8 mouse cellular contexts compared by ENCODE assay signal in the genomic region with DNA sequence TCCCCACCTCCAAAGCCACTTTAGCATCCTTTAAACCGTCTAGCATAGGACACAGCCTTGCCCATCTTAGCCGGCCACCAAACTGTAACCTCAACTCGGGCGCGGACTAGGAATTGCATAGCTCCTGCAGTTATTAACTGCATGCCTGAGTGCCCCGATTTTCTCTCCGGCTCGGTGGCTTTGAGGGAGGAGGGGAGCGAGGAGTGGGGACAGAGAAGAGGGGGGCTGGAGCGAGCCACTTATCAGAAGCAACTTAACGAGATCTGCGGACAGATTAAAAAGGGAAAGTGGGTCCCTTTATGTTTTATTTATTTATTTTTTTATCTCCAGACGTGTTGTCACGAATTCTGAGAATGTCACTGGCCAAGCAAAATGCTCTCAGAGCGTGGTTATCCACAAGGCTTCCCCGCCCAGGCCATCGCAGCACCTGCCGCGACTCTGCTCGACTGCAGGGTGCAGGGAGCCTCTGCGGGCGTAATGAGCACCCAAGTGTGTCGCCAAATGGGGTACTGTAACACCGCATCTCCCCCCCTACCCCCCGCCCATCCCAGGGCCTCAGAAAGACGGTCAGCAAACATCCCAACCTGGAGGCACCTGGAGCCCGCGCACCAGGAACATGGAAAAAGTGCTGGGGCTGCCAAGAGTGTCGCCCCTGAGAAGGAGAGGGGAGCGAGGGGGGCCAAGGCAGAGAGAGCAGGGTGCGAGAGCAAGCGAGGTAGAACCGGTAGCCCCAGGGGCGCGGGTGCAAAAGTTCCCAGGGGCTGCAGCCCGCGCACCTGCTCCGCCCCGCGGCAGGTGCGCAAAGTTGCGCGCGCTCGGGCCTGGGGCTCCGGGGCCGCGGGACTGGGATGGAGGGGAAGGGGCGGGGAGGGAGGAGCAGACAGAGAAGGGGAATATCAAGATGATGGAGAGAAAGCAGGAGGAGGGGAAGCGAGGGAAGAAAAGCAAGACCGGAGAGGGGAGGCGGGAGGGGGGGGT. TPM values are rescaled to one million over a fixed set of nuclear protein-coding genes. Genes with fewer than 3 reads are reported as not detected.
DNase-seq lines count a peak whose midpoint lies in the region; ATAC-seq and TF ChIP-seq lines count a peak whose summit lies in the region.

No protein-coding gene starts in this region.

- H3K9ac ChIP-seq in intestine, embryonic 16.5 days (ENCODE audit: low read depth, low read length): peak overlapping the region; percentile 80
- H3K9ac ChIP-seq in neural tube, embryonic 12.5 days: peak overlapping the region; percentile 89

- no peak for TF ChIP-seq POLR2A in thymus, adult 2 months (IDR thresholded peaks at IDR 0.05; ENCODE audit: control insufficient read depth, extremely low read depth, insufficient read depth, low read length, poor library complexity)

- H3K27me3 ChIP-seq in erythroblast, embryonic 14.5 days (ENCODE audit: control insufficient read depth): peaks cover 65% of the 10 kb centered on the region
- H3K27me3 ChIP-seq in thymus, adult 2 months (ENCODE audit: control insufficient read depth, insufficient read depth, low read length): peaks cover 13% of the 10 kb centered on the region
- peaks cover 27% of the 10 kb centered on the region for H3K27me3 ChIP-seq in intestine, embryonic 16.5 days (replicated peaks; ENCODE audit: control insufficient read depth, insufficient read depth, low read length)
- H3K27me3 ChIP-seq in neural tube, embryonic 12.5 days (replicated peaks): 0 out of 2 replicates have a peak, but pooled peaks cover 13% of the 10 kb centered on the region

- WGBS in thymus, adult 2 months: 4% methylated on average over 52 of the region's 52 CpGs
- 1% methylated on average over 52 of the region's 52 CpGs for WGBS in intestine, embryonic 16.5 days
- 1% methylated on average over 52 of the region's 52 CpGs for WGBS in neural tube, embryonic 12.5 days

- peak overlapping the region; percentile 77 for H3K4me2 ChIP-seq in intestine, embryonic 16.5 days (ENCODE audit: low read depth, low read length)
- peak overlapping the region; percentile 88 for H3K4me2 ChIP-seq in neural tube, embryonic 12.5 days (replicated peaks)

- DNase-seq in thymus, postnatal 4 days: peak; percentile 27
- no peak for DNase-seq in thymus, adult 2 months
- DNase-seq in thymus, postnatal 36 days: no peak
- no peak for DNase-seq in right cerebral cortex, postnatal 14 days

- no peak for ATAC-seq in erythroblast, adult 5-6 weeks (replicated peaks; ENCODE audit: low FRiP score, poor library complexity, severe bottlenecking)
- peak; percentile 18; the same call in 1 of the 2 replicates for ATAC-seq in intestine, embryonic 16.5 days
- peak; percentile 17; the same call in 1 of the 2 replicates for ATAC-seq in neural tube, embryonic 12.5 days (ENCODE audit: low FRiP score, low read depth)

- no peaks in the 10 kb centered on the region for H3K36me3 ChIP-seq in erythroblast, embryonic 14.5 days (ENCODE audit: control insufficient read depth)
- no peaks in the 10 kb centered on the region for H3K36me3 ChIP-seq in thymus, adult 2 months (ENCODE audit: control insufficient read depth, insufficient read depth, low read length)
- H3K36me3 ChIP-seq in intestine, embryonic 16.5 days (ENCODE audit: control insufficient read depth, insufficient read depth, low read length): no peaks in the 10 kb centered on the region
- H3K36me3 ChIP-seq in neural tube, embryonic 12.5 days: no peaks in the 10 kb centered on the region

- no peak for TF ChIP-seq CTCF in thymus, adult 2 months (IDR thresholded peaks at IDR 0.05; ENCODE audit: borderline replicate concordance, control insufficient read depth, extremely low read depth, insufficient read depth, low read length, poor library complexity)

- H3K4me1 ChIP-seq in erythroblast, embryonic 14.5 days (ENCODE audit: control insufficient read depth): peaks cover 9% of the 10 kb centered on the region
- peaks cover 10% of the 10 kb centered on the region for H3K4me1 ChIP-seq in thymus, adult 2 months (replicated peaks; ENCODE audit: control insufficient read depth, insufficient read depth, low read length)
- peaks cover 26% of the 10 kb centered on the region for H3K4me1 ChIP-seq in intestine, embryonic 16.5 days (ENCODE audit: control insufficient read depth, insufficient read depth, low read length)
- H3K4me1 ChIP-seq in neural tube, embryonic 12.5 days: peaks cover 47% of the 10 kb centered on the region

- H3K4me3 ChIP-seq in erythroblast, embryonic 14.5 days (replicated peaks): peak overlapping the region; percentile 56
- H3K4me3 ChIP-seq in thymus, adult 2 months (ENCODE audit: control insufficient read depth, insufficient read depth, low read length): no peak overlapping the region
- peak overlapping the region; percentile 82 for H3K4me3 ChIP-seq in intestine, embryonic 16.5 days (ENCODE audit: low read length)
- H3K4me3 ChIP-seq in neural tube, embryonic 12.5 days: peak overlapping the region; percentile 86

- no peaks in the 10 kb centered on the region for H3K9me3 ChIP-seq in erythroblast, embryonic 14.5 days (ENCODE audit: control insufficient read depth, low read length)
- H3K9me3 ChIP-seq in intestine, embryonic 16.5 days (ENCODE audit: control insufficient read depth, low read length): no peaks in the 10 kb centered on the region
- no peaks in the 10 kb centered on the region for H3K9me3 ChIP-seq in neural tube, embryonic 12.5 days

- H3K27ac ChIP-seq in thymus, adult 2 months (ENCODE audit: control insufficient read depth, insufficient read depth, low read length): no peak overlapping the region
- no peak overlapping the region for H3K27ac ChIP-seq in intestine, embryonic 16.5 days (ENCODE audit: low read length)
- H3K27ac ChIP-seq in neural tube, embryonic 12.5 days: peak overlapping the region; percentile 91

RNA-seq across cellular contexts. Expression of gene Cux2, which starts 0.9 kb away (rescaled TPM):
- 0.05 TPM in 1 of 2 replicates, not detected in the other for polyA plus RNA-seq in erythroblast, embryonic 14.5 days (2012)
- not detected in 2 replicates for total RNA-seq in erythroblast, adult 5-6 weeks (2015; ENCODE audit: low replicate concordance)
- total RNA-seq in erythroblast, adult 5-6 weeks (2017; ENCODE audit: low replicate concordance): 0.17 TPM in 1 of 2 replicates, not detected in the other
- polyA plus RNA-seq in thymus, adult 2 months (2012; rRNA removed): 0.18 and 0.75 TPM in 2 replicates
- polyA plus RNA-seq in intestine, embryonic 16.5 days (2015; fragmentation: Nextera tagmentation; extraction: Ambion mirVana): 4.3 and 4.8 TPM in 2 replicates
- 24.2 and 25.0 TPM in 2 replicates for polyA plus RNA-seq in neural tube, embryonic 12.5 days (2016; fragmentation: Nextera tagmentation; extraction: Ambion mirVana)

RNA-seq across cellular contexts. Expression of gene Myl2, which starts 51.8 kb away (rescaled TPM):
- not detected in 2 replicates for polyA plus RNA-seq in erythroblast, embryonic 14.5 days (2012)
- not detected in 2 replicates for total RNA-seq in erythroblast, adult 5-6 weeks (2015; ENCODE audit: low replicate concordance)
- total RNA-seq in erythroblast, adult 5-6 weeks (2017; ENCODE audit: low replicate concordance): 1.1 TPM in 1 of 2 replicates, not detected in the other
- 0.79 and 169 TPM in 2 replicates for polyA plus RNA-seq in thymus, adult 2 months (2012; rRNA removed)
- polyA plus RNA-seq in intestine, embryonic 16.5 days (2015; fragmentation: Nextera tagmentation; extraction: Ambion mirVana): 0.87 and 1.9 TPM in 2 replicates
- 0.80 and 6.0 TPM in 2 replicates for polyA plus RNA-seq in neural tube, embryonic 12.5 days (2016; fragmentation: Nextera tagmentation; extraction: Ambion mirVana)
